Mouse (Mus musculus) kidney, adult 2 months (tissue): ENCODE data around the gene Ptpra.

Experiments used
- CTCF ChIP-seq: fragments of 200-500 bp; conservative IDR thresholded peaks from 2 replicates; pipeline ENCODE4 v1.5.1; 2011; ENCODE audit warnings: low read depth, mild to moderate bottlenecking, control low read depth, low read length, moderate library complexity, mixed read lengths; ENCODE audit not compliant: insufficient read depth, insufficient read length
- POLR2A ChIP-seq: fragments of 200-500 bp; IDR thresholded peaks from one replicate; pipeline ENCODE4 v1.6.1; 2011; ENCODE audit warnings: low read depth, low read length, control low read depth

GRCm38 (mm10) chr2:130588373-130588772 lies 138.3 kb downstream of the Ptpra start:
- no peak for TF ChIP-seq CTCF
- no peak for TF ChIP-seq POLR2A
